In genomic region chr2:162975157-162975775, GRCm38 (mm10) we compare ENCODE assay signal across 11 mouse cellular contexts. TPM values are rescaled to one million over a fixed set of nuclear protein-coding genes. Genes with fewer than 3 reads are reported as not detected.
A peak's percentile ranks its signal among the peaks of the same experiment; 100 is the strongest.
DNase-seq lines count a peak whose midpoint lies in the region; ATAC-seq lines count a peak whose summit lies in the region.
"Had no signal": no experiment of that assay in that cellular context is flagged by ENCODE, and none has a peak within 500 bp of the region (broad histone marks: within the 10 kb centered on the region; RNA-seq: fewer than 3 reads in every experiment).

No protein-coding gene starts in this region.

- no peak for DNase-seq in frontal cortex, postnatal 14 days (ENCODE audit: low spot score in 2 of 2)
- peak; percentile 40 for DNase-seq in midbrain, embryonic 14.5 days
- DNase-seq in heart, adult 8-10 months (ENCODE audit: low spot score) = peak; percentile 24
- no peak for DNase-seq in c-Kit-positive CD71-positive TER-119-positive erythroid progenitor cells, embryonic 14.5 days (ENCODE audit: low spot score)
- no peak for DNase-seq in yolk sac, embryonic 10.5 days (ENCODE audit: low spot score)

- no peak overlapping the region for H3K4me3 ChIP-seq in midbrain, embryonic 14.5 days (replicated peaks; ENCODE audit: low read depth, low read length)
- no peak overlapping the region for H3K4me3 ChIP-seq in midbrain, embryonic 16.5 days (ENCODE audit: low read depth, low read length)

- H3K9me3 ChIP-seq in midbrain, embryonic 14.5 days (ENCODE audit: control insufficient read depth, low read length) = no peaks in the 10 kb centered on the region
- no peaks in the 10 kb centered on the region for H3K9me3 ChIP-seq in midbrain, embryonic 16.5 days (replicated peaks; ENCODE audit: control insufficient read depth, low read length, poor library complexity, severe bottlenecking)

- peaks cover 6% of the 10 kb centered on the region; the same call in 1 of the 2 replicates for H3K4me1 ChIP-seq in midbrain, embryonic 14.5 days (ENCODE audit: control insufficient read depth, insufficient read depth, low read length)
- H3K4me1 ChIP-seq in midbrain, embryonic 16.5 days (ENCODE audit: control insufficient read depth, insufficient read depth, low read length) = 0 out of 2 replicates have a peak, but pooled peaks cover 2% of the 10 kb centered on the region

- ATAC-seq in frontal cortex, adult (ENCODE audit: low TSS enrichment) = peak; percentile 64
- no peak for ATAC-seq in midbrain, embryonic 14.5 days (ENCODE audit: low FRiP score, low TSS enrichment)
- ATAC-seq in midbrain, embryonic 16.5 days = no peak; the same call in 1 of the 2 replicates
- ATAC-seq in megakaryocyte-erythroid progenitor cell, adult 5-6 weeks (replicated peaks; ENCODE audit: low FRiP score, low TSS enrichment, poor library complexity, severe bottlenecking) = peak; percentile 46; the same call in 1 of the 2 replicates

- H3K9ac ChIP-seq in midbrain, embryonic 14.5 days (replicated peaks; ENCODE audit: low read length) = no peak overlapping the region
- no peak overlapping the region for H3K9ac ChIP-seq in midbrain, embryonic 16.5 days (ENCODE audit: low read depth, low read length)

- no peaks in the 10 kb centered on the region for H3K36me3 ChIP-seq in midbrain, embryonic 14.5 days (ENCODE audit: control insufficient read depth, insufficient read depth, low read length)
- H3K36me3 ChIP-seq in midbrain, embryonic 16.5 days (ENCODE audit: control insufficient read depth, insufficient read depth, low read length) = no peaks in the 10 kb centered on the region

- 76% methylated on average over 11 of the region's 11 CpGs for WGBS in midbrain, embryonic 14.5 days
- 71% methylated on average over 11 of the region's 11 CpGs for WGBS in midbrain, embryonic 16.5 days

- no peaks in the 10 kb centered on the region for H3K27me3 ChIP-seq in midbrain, embryonic 14.5 days (ENCODE audit: control insufficient read depth, insufficient read depth, low read length)
- H3K27me3 ChIP-seq in midbrain, embryonic 16.5 days (ENCODE audit: control insufficient read depth, insufficient read depth, low read depth, low read length) = no peaks in the 10 kb centered on the region

- no peak overlapping the region for H3K4me2 ChIP-seq in midbrain, embryonic 14.5 days (ENCODE audit: low read length)
- no peak overlapping the region for H3K4me2 ChIP-seq in midbrain, embryonic 16.5 days (ENCODE audit: low read length)

- H3K27ac ChIP-seq in midbrain, embryonic 14.5 days (replicated peaks; ENCODE audit: low read depth, low read length) = no peak overlapping the region
- H3K27ac ChIP-seq in midbrain, embryonic 16.5 days (ENCODE audit: low read length) = no peak overlapping the region

RNA-seq across cellular contexts. Expression of gene Sgk2, which starts 11.9 kb away (rescaled TPM):
- 0.12 TPM in 1 of 2 replicates, not detected in the other for polyA plus RNA-seq in midbrain, embryonic 14.5 days (2014; fragmentation: Nextera tagmentation; extraction: Ambion mirVana)
- 0.17 TPM in 1 of 2 replicates, not detected in the other for polyA plus RNA-seq in midbrain, embryonic 16.5 days (2015; fragmentation: Nextera tagmentation; extraction: Ambion mirVana)
- not detected for total RNA-seq in heart, adult 8-10 months (2022)
- total RNA-seq in megakaryocyte-erythroid progenitor cell, adult 5-6 weeks (2014; fragmentation: Nextera tagmentation) = not detected in 2 replicates
- not detected in 2 replicates for total RNA-seq in megakaryocyte-erythroid progenitor cell, adult 5-6 weeks (2017)

RNA-seq across cellular contexts. Expression of gene L3mbtl1, which starts 32.0 kb away (rescaled TPM):
- polyA plus RNA-seq in midbrain, embryonic 14.5 days (2014; fragmentation: Nextera tagmentation; extraction: Ambion mirVana) = 1.6 and 3.0 TPM in 2 replicates
- polyA plus RNA-seq in midbrain, embryonic 16.5 days (2015; fragmentation: Nextera tagmentation; extraction: Ambion mirVana) = 4.6 and 8.3 TPM in 2 replicates
- not detected for total RNA-seq in heart, adult 8-10 months (2022)
- total RNA-seq in megakaryocyte-erythroid progenitor cell, adult 5-6 weeks (2014; fragmentation: Nextera tagmentation) = 0.81 TPM in 1 of 2 replicates, not detected in the other
- not detected in 2 replicates for total RNA-seq in megakaryocyte-erythroid progenitor cell, adult 5-6 weeks (2017)
- total RNA-seq: common myeloid progenitor, adult 5-6 weeks had no signal
- polyA plus RNA-seq: lung, postnatal 0 days; small intestine, adult 2 months had no signal

RNA-seq across cellular contexts. Expression of gene Ift52, which starts 41.9 kb away (rescaled TPM):
- polyA plus RNA-seq in midbrain, embryonic 14.5 days (2014; fragmentation: Nextera tagmentation; extraction: Ambion mirVana) = 34.0 and 50.2 TPM in 2 replicates
- polyA plus RNA-seq in midbrain, embryonic 16.5 days (2015; fragmentation: Nextera tagmentation; extraction: Ambion mirVana) = 41.0 and 43.1 TPM in 2 replicates
- 10 to 100 TPM; 19.3 to 25.0 (median 22.8) TPM for total RNA-seq in heart, adult 8-10 months (2022)
- total RNA-seq in megakaryocyte-erythroid progenitor cell, adult 5-6 weeks (2014; fragmentation: Nextera tagmentation) = 30.3 and 37.7 TPM in 2 replicates
- 19.4 and 32.9 TPM in 2 replicates for total RNA-seq in megakaryocyte-erythroid progenitor cell, adult 5-6 weeks (2017)

RNA-seq across cellular contexts. Expression of gene Srsf6, which starts 43.9 kb away (rescaled TPM):
- 144 and 175 TPM in 2 replicates for polyA plus RNA-seq in midbrain, embryonic 14.5 days (2014; fragmentation: Nextera tagmentation; extraction: Ambion mirVana)
- polyA plus RNA-seq in midbrain, embryonic 16.5 days (2015; fragmentation: Nextera tagmentation; extraction: Ambion mirVana) = 118 and 137 TPM in 2 replicates
- total RNA-seq in heart, adult 8-10 months (2022) = 10 to 100 TPM; 53.4 to 66.5 (median 60.8) TPM
- 233 and 311 TPM in 2 replicates for total RNA-seq in megakaryocyte-erythroid progenitor cell, adult 5-6 weeks (2014; fragmentation: Nextera tagmentation)
- total RNA-seq in megakaryocyte-erythroid progenitor cell, adult 5-6 weeks (2017) = 286 and 303 TPM in 2 replicates

Comparison
In these comparisons a context has a peak if more than half of its experiments do, and no peak if none do; other contexts are left out.
1. ATAC-seq: peak in frontal cortex, adult (single experiment) and megakaryocyte-erythroid progenitor cell, adult 5-6 weeks (single experiment); none in midbrain, embryonic 14.5 days (single experiment) and midbrain, embryonic 16.5 days (single experiment).
2. DNase-seq: peak in midbrain, embryonic 14.5 days (single experiment) and heart, adult 8-10 months (single experiment); none in frontal cortex, postnatal 14 days (0 of 2), c-Kit-positive CD71-positive TER-119-positive erythroid progenitor cells, embryonic 14.5 days (single experiment) and yolk sac, embryonic 10.5 days (single experiment).